Mouse (Mus musculus): ENCODE results near the gene Nt5c2.

GRCm38 (mm10) chr19:46990153-46990518, 24.8 kb downstream of the Nt5c2 start:
- TF ChIP-seq TAL1 (conservative IDR thresholded peaks at IDR 0.05; ENCODE audit: low read depth, low read length) (no peak), CTCF (IDR thresholded peaks at IDR 0.05; ENCODE audit: low read depth, low read length) (no peak), GATA1 (IDR thresholded peaks at IDR 0.05; ENCODE audit: borderline replicate concordance, low read length) (no peak), GATA2 (IDR thresholded peaks at IDR 0.05; ENCODE audit: borderline replicate concordance, low read depth, low read length) (no peak), POLR2AphosphoS5 (IDR thresholded peaks at IDR 0.05; ENCODE audit: insufficient replicate concordance, low read depth, low read length) (no peak)
